Mouse (Mus musculus) spleen, postnatal 4 days (tissue): ENCODE data around the gene Ttyh3.

Experiments
- DNase-seq, 2 experiments: peaks; one replicate each; pipeline ENCODE4 v3.0.0; 2022; ENCODE audit warnings: low spot score in 2 of 2

Gene Ttyh3

GRCm38 (mm10) chr5:140575381-140575866 is 73.4 kb downstream of the Ttyh3 start:
- DNase-seq, result no peak

- no peak for DNase-seq
These were observed 76.2 kb downstream of the Ttyh3 start for GRCm38 (mm10) chr5:140572611-140573010.

- DNase-seq, result no peak
These were observed 77.2 kb downstream of the Ttyh3 start for GRCm38 (mm10) chr5:140571673-140572072.

DNA sequence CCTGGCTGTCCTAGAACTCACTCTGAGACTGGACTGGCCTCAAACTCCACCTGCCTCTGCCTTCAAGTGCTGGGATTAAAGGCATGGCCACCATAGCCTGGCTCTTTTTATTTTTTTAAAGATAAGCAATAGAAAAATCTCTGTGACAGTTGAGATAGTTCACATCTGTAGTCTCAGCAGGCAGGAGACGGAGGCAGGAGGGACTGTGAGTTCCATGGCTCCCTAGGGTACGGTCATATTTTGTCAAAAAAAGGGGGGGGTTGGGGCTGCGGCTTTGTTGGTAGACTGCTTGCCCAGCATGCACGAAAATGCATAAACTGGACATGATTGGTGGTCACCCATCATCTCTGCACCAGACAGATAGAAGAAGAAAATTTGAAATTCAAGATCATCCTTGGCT is 77.6 kb downstream of the Ttyh3 start:
- DNase-seq, result no peak
